Mouse (Mus musculus) ovary, adult 18-20 months (tissue): ENCODE data around the gene Cluh.
A peak's percentile ranks its signal among the peaks of the same experiment; 100 is the strongest.

Experiments
- DNase-seq: peaks from one replicate; pipeline ENCODE4 v3.0.0; 2022; ENCODE audit warnings: low spot score, mixed read lengths

Gene Cluh

DNA sequence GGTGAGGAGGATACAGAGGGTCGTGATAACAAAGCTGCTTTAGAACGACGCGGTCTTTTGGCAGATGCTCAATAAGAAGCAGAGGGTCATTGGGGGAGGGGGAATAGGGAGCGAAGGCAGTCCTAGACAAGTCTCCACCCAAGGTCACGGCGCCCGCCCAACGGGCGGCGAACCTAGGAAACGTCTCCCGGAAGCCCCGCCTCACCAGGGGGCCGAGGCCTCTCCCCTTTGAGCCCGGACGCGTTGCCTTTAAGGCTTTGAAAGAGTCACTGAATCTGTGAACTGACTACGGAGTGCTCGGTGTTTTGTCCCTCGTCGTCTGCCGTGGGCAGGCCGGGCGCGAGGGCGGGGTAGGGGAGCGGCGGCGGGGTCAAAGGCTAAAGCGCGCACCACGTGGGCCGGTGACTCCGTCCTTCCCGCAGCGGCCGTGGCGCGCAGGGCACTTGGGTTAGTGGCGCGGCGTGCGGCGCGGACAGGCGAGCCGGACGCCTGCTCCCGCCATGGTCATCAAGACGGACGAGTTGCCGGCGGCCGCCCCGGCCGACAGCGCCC, at the start of gene Cluh:
Gene Cluh (plus strand): TSS at position 401 of the 552 bp plus-strand sequence.
- DNase-seq: peak; percentile 98

DNA sequence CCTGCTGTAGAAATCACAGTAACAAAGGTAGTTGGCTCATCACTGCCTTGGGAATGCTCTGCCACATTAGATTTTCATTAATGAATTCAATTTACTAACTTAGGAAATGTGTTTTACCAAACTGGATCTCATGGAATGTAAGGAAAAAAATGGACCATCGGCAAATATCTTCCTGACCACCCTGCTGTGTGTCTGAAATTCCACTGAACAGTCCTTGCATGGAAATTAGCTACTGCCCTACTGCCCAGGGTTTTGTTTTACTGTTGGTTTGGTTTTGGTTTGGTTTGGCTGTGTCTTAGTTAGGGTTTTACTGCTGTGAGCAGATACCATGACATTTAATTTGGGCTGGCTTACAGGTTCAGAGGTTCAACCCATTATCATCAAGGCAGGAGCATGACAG, 47.0 kb upstream of the Cluh start:
- DNase-seq: no peak

DNA sequence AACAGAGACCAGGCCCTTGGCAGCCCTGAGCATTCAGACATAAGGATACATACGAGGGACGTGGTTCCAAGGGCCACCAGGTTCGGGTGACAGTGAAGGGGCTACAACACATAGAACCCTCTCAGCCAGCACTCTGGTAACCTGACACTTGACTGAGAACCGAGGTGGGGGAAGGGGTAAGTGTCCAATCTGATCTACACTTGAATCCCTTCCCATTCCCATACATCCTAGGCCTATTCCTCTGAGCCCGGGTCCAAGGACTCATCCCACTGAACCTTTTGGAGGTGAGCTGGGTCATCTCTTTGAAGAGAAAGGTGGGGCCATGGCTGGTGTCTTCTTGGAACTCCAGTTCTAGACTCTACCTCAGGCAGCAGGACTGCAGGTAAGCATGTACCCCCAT, 39.2 kb upstream of the Cluh start:
- DNase-seq: no peak

DNA sequence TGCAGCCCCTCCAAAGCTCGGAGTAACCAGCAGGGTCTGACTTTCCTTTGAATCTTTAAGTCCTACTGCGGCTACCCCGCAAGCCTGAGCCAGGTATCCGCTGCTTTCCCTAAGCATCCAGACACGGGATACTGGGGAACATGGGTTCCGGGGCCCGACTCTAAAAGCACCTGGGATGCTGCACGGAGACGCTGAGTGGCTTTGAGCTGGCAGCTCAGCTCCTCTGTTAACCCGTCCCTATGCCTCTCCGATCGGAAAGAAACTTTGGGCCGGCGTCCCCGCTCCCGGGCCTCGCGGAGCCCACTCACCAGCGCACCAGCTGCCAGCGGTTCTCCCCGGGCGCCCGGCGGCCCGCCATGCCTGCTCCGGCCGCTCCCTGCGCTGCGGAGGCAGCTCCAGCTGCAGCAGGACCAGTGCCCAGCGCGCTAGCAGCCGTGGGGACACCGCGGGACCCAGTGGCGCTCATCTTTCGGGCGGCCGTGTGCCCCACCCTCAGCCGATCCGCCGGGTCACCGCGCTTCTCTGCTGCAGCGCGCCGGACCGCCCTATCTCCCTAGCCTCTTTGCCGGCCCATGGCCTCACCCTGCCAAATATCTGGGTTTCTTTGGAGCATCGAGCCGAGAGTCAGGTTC, 38.6 kb upstream of the Cluh start, which contains the start of gene Rap1gap2:
Gene Rap1gap2 (minus strand): TSS at position 371 of the 632 bp plus-strand sequence.
- DNase-seq: no peak

DNA sequence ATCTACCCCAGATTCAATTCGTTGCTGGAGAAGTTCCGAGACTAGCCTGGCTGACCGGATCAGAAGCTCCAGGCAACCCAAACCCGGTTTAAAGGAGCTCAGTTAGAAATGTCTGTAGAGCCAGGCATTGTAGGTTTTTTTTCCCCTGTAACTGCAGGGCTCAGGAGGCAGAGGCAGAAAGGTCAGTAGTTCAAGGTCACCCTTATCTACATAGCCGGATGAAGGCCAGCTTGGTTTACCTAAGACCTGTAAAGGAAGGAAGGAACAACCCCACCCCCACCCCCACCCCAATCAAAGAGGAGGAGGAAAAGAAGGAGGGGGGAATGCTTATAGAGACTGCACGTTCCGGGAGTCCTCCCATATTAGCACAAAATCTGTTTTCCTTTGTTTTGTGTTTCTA, 37.9 kb upstream of the Cluh start:
- no peak for DNase-seq

DNA sequence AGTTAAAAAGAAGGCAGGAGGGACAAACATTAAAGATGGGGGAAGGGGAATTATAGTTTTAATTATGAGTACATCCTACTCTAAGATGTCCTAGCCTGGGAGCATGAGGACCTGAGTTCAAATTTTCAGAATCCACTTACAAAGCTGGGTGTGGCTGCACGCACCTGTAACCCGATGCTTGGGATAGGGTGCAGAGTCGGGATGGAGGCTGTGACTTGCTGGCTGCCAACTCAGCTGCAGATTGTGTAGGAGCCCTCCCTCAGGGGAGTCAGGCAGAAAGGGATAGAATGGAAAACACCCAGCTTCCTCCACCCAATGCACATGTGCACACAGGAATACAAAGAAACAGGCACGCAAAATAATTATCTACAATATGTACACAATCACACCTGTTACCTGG, 35.9 kb upstream of the Cluh start:
- DNase-seq: no peak

DNA sequence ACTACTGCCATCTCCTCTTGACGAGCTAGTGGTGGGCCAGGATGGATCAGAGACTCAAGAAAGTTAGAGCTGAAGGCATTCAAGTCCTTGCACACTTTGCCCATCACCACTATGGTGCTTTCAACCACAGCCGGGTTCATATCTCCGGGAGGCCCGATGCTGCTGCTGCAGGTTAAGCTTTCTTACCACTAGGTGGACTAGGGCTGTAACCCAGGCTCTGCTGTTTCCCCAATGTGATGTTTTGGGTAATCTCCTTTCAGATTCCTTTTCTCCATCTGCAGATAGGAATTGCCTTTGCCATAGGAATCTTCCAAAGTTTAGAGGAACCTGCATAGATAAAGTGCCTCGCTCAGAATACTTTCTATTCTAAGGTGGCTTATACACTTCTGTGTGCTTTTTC, 33.7 kb upstream of the Cluh start:
- no peak for DNase-seq

DNA sequence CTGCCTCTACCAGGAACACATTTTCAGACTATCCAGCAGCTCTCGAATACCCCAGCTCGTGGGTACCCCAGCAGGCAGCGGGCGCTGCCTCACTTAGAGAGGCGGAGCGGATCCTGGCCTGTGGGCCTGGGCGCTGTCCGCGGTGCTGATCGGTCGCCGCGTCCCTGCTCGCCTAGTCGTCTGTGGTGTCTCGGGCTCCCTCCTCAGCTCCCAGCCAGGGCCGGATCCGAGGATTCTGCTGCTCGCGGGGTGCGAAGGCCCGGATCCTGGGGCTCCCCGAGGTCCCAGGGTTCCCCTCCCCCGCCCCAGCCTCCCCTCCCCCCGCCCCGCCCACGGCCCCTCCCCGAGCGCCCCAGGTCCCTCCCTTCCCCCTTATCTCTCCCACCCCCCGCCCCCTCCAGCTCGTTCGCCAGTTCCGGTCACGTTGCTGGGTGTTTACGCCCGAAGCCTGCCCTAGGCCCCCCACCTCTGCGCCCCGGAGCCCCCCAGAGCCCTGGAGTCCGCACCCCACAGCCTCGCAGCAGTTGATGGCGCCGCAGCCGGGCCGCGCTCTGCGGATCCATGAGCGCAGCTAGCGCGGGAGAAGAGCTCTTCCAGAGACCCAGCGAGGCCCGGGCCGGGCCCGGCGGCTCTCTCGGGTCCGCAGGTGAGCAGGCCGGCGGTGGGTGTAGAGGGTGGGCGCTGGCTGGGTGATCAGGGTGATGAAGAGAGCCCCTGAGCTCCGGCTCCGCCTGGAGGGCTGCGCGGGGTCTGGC, 29.9 kb upstream of the Cluh start, which contains the start of gene Ccdc92b:
Gene Ccdc92b (plus strand): TSS at position 405 of the 755 bp plus-strand sequence.
- peak; percentile 64 for DNase-seq

DNA sequence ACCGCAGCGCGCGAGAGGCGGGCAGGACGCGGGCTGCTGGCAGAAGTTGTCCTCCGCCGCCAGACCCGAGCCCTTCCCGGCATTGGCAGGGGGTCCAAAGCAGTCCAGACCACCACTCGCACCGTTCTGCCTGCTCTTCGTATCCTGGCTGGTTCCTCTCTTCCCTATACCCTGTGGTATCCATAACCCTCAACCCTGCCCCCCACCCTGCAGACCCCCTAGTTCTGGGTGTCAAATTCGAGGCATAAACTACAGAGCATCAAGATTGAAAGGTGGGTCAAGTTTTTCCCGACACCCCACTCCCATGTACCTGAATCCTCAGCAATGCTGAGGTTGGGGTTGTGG, 29.4 kb upstream of the Cluh start:
- DNase-seq: no peak

DNA sequence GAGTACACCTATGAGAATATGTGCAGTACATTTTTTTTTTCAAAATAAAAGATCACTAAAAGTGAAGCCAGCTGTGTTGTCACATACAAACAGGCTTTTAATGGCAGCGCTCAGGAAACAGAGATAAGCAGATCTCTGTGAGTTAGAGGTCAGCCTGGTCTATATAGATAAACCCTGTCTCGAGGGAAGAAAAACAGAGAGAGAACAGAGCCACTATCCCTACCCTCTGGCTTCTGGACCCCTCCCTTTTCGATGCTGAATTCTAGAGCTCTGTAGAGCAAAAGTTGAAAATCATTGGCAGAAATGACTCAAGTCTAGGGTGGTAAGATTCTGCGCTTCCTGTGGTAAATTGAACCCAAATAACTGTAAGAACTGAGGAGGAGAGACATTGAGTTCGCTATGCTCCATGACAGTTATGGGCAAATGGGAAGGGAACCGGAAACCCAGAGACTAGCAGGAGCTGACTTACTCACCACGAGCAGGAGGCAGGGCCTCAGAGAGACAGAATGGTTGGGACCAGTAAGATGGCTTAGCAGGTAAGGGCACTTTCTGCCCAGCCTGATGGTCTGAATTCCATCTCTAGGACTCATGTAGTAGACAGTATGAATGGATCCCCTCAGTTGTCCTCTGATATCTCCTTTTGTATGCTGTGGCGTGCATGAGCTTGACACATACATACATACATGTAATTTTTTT, 27.2 kb upstream of the Cluh start:
- DNase-seq: no peak

DNA sequence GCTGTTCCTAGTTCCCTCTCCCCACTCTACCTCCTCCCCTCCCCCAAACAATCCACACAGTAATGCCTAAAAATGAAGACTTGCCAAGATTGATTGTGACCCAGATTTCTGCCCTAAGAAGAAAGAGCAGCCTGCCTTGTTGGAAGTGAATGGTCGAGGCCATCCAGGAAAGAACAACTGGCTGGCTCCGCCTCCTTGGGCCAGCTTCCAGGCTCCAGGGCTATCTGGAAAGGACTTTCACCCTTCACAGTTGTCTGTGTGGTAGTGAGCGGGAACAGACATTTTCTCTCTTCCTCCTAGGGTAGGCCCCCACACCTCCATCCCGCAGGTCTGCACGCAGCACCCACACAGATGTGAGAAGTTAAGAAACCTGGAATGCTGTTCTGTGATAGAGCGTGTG, 25.6 kb upstream of the Cluh start:
- DNase-seq: no peak

DNA sequence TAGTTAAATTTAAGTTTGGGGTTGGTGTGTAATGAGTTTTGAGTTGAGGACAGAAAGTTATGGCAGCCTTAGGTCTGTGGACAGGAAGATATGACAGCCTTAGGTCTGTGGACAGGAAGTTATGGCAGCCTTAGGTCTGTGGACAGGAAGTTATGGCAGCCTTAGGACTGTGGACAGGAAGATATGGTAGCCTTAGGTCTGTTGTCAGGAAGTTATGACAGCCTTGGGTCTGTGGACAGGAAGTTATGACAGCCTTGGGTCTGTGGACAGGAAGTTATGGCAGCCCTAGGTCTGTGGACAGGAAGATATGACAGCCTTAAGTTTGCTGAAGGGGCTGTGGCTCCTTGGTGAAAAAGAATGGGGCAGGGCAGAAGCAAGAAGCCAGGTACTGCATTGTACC, 24.0 kb upstream of the Cluh start:
- no peak for DNase-seq

DNA sequence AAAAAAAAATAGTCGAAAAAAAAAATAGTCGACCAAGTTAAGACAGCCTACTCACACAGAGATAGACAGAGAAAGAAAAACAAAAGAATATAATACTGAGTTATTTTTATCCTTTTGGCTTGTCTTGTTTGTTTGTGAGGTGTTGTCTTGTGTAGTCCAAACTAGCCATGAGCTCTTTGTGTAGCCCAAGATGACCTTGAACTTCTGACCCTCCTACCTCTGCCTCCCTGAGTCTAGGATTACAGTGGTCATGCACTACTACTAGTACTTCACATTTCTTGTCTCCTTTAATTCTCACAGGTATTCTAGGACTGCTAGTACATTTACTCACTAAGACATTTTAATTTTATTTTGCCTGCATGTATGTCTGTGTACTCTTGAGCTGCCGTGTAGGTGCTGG, 21.8 kb upstream of the Cluh start:
- DNase-seq: no peak

DNA sequence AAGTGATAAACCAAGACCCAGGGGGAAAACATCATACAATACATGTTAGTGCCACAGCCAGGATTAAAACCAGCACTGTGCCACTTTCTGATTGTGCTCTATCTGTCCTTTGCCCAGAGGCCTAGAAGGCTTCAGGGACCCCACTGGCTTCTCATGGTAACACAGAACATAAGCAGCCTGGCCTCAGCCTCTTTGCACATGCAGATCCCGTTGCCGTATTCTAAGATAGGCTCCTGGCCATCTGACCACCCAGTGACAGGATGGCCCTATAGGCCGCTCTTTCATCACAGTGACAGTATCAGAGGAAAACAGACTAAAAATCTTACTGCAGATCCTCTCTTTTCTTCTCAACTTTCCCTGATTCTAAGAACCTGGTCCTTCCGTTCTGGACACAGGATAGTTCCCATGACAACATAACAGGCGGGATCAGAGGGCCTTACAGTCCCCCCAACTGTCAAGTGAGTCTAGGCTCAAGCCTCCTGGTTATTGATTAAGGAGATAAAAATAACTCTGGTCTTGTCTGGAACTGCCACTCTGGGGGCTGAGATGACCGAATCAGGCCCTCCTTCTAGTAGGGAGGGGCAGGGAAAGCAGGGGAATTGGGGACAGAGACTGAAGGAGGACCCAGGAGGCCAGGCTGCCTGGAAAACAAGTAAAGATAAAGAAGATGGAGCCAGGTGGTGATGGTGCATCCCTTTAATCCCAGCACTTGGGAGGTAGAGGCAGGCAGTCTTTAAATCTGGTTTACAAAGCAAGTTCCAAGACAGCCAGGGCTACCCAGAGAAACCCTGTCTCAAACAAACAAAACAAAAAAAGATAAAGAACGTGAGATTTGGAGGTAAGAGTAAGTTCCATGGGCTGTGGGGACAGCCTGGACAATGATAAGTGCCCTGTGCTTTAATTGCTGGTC, 17.2 kb upstream of the Cluh start:
- DNase-seq: no peak

DNA sequence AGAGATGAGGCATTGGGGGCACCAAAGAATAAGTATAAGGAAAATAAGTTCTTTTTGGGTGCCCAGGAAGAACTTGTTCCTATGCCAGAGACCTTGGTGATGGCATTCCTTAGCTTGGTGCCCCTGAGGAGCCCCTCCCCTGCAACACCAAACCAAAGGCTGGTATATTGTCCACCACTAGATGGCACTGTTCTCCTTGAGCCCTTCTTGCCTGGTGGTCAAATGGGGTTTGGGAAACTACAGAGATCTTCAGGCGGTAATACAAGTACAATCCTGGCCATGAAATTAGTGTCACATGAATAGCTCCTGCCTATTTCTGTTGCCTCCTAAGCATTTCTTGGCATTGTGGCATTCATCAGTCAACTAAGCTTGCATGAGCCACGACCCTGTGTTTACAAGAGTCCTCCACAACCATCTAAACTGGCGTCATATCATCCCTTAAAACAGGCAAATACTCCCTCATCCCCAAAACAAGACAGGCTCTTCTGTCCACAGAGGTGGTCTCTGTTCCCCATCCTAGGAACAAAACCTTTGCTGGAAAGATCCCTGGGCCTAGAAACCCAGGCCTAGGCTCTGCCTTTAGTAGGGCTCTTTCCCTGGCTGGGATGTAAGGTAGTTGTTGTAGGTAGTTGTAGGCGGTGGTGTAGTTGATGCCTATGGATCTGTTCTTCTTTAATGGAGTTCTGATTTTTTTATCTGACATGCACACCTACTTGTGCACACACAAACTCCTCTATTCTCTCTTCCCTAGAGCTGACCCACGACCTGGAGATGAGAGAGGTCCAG, 14.6 kb upstream of the Cluh start:
- DNase-seq: peak; percentile 39

DNA sequence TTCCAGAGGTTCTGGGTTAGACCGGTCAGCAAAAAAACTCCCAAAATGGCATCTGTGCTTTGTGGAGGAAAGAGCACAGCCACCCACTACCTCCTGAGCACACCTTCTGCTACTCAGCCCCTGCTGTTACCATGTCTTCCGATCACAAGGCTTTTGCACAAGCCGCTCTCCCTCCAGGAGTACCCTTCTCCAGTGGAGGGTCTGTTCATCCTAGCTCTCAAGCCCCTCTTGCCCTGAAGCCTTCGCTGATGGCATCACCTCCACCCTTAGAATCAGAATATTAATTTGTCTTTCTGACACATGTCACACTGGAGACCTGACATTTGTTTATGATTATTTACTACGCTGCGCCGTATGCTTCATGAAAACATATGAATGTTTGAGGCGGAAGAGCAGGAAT, 11.8 kb upstream of the Cluh start:
- no peak for DNase-seq

DNA sequence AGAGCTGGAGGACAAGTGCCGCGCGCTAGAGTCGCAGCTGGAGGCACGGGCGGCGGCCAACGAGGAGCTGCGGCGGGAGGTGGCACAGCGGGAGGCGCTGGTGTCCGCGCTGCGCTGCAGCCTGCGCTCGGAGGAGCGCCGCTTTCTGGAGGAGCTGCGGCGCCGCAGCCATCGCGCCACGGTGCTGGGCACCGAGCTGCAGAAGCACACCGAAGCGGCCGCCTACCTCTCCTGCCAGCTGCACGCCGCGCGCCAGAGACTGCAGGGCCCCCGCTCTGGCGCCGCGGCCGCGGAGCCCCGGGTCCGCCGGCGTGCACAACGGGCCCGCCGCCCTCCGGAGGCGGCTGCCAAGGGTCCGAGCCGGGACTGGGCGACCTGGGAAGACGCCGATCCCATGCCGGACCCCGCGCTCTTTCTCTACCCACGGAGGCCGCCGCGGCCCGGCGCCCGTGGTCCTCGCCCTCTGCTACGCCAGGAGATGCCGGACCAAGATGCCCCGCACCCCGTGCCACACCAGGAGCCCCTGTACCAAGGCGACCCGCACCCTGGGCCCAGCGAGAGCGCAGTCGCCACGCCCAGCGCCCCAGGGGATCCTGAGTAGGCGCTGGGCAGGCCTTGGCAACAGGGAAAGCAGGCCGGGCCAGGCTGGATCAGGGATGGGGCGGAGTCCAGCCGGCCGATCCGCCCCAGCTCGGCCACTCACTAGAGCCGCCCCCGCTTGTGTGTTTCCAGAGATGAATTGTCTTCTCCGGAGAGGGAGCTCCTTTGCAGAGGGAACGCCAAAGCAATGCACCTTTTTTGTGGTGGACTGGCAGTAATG, 11.1 kb upstream of the Cluh start:
- DNase-seq: peak; percentile 84

DNA sequence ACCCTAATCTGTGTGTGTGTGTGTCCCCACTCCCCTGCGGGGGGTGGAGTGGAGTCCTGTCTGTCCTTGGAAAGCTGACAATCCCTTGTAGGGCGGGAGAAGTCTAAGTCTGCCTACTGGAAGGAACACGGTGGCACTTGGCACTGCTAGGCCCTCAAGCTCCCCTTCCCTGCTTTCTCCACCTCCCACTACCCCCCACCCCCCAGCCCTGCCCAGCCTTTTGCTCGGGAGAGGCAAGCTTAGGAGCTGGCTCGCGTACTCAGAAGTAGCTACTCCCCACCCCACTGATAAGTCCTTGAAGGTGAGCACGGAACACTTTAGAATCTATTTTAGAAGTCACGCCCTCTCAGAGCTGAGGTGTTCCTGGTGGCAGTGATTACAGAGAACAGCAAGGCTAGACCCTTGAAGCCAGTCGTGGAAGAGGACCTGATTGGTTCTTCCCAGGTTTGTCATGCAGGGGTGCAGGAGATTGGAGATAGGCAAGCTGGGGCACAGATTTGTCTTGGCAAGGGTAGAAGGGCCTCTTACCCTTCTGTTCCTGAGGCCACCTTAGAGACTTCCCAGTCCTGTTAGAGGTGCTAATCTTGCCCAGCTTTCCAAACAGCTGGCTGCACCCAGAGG, 10.4 kb upstream of the Cluh start:
- no peak for DNase-seq

DNA sequence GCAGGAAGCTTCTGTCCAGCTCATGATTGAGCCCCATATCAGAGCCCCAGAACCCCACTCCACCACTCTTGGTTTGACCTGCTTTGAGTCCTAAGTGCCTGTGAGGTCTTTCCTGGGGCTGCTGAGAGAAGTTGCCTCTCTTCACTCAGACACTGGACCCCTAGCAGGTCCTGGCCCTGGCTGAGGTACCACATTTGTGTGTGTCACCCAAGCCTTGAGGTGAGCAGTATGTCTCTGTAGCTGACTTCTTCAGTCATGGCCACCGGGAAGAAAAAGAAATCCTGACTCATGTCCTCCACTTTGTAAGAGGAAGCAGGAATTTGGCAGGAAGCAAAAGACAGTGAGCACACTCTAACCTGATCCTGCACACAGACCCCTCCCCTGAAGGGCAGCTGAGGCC, 9.7 kb upstream of the Cluh start:
- no peak for DNase-seq

DNA sequence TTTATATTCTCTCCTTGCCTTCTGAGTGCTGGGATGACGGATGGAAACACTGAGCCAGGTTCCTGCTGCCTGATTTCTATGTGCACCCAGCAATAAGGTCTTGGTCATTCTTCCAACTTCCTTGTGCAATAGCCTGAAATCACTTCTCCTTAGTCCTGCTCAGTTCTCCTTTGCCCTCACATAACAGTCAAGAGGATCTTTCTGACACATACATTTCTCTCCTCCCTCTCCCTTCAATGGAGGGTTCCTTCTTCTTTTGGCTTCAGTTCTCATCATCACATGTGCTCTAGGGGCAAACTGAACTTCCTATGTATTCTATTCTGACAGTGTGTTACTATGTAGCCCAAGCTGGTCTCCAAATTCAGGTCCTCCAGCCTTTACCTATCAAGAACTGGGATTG, 1.3 kb upstream of the Cluh start:
- DNase-seq: no peak
